Mouse (Mus musculus): ENCODE data around the gene Olfr1313.
"Not testable (repeated sequence)": the region's sequence is repeated elsewhere in the genome, so short reads cannot be mapped to it uniquely, and the experiment has no call there.

Olfr1313 gene

GRCm38 (mm10) chr2:112077743-112078142 is at the start of gene Olfr1313:
Gene Olfr1313, minus strand, starts transcription at chr2:112077843.
- DNase-seq, result no peak

DNA sequence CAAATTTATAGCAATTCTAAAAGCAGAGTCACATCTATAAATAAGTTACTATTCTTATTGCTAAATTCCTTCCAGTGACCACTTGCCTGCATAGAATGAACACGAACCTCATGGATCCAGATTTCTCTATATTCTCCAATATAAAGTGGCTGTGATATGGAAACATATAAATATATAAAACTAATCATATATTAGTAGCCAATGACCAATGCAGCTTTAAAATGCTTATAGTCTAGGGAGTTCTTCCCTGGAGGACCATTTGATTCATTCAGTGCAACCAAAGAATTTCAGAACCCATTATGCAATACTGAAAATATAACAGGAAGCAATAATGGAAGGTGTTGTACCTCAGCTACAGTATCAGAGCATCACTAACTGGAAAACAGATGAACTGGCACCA is 37.7 kb upstream of the Olfr1313 start, which contains the start of gene Olfr1315-ps1:
Gene Olfr1315-ps1, minus strand, starts transcription at position 101 of the 400 bp plus-strand sequence.
- no peak for DNase-seq

DNA sequence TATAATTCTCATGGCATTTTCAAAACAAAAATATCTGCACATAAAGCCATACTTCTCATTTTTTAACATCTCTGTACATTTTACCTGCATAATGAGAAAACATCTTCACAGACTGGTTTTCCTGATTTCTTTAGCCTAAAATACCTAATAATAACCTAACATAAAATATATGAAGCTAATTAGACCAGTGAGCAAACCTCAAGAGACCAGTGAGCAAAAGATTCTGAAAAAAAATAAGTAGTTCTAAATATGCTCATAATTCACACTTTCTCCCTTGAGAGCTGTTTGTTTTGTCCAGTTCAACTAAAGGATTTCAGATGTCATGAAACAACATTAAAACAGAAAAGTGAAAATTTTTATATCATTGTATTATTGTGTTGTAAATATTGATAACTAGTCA is 19.0 kb upstream of the Olfr1313 start, which contains the start of gene Olfr1314:
Gene Olfr1314, minus strand, starts transcription at position 101 of the 400 bp plus-strand sequence.
- DNase-seq, result no peak

- DNase-seq, result no peak
Observed at GRCm38 (mm10) chr2:112050138-112050537, 27.5 kb downstream of the Olfr1313 start, which contains the start of gene Olfr1312. Gene Olfr1312, minus strand, starts transcription at chr2:112050238.

GRCm38 (mm10) chr2:112026971-112027370 is 50.7 kb downstream of the Olfr1313 start:
- not testable (repeated sequence) for DNase-seq

- no peak for DNase-seq
Observed at GRCm38 (mm10) chr2:112024312-112024711, 53.3 kb downstream of the Olfr1313 start, which contains the start of gene Olfr1311. Gene Olfr1311, minus strand, starts transcription at chr2:112024412.

Data from cerebellum, adult 8-10 months (tissue).